Comparison of ENCODE assay signal across 8 mouse cellular contexts in genomic region chr2:165493587-165494210, GRCm38 (mm10). TPM values are rescaled to one million over a fixed set of nuclear protein-coding genes. Genes with fewer than 3 reads are reported as not detected.
DNase-seq lines count a peak whose midpoint lies in the region; ATAC-seq lines count a peak whose summit lies in the region.

No protein-coding gene starts in this region.

- peak overlapping the region; percentile 84 for H3K9ac ChIP-seq in hindbrain, embryonic 11.5 days (ENCODE audit: low read depth, low read length)
- peak overlapping the region; percentile 83 for H3K9ac ChIP-seq in neural tube, embryonic 12.5 days

- H3K4me2 ChIP-seq in hindbrain, embryonic 11.5 days (replicated peaks; ENCODE audit: low read depth, low read length): peak overlapping the region; percentile 75
- peak overlapping the region; percentile 81 for H3K4me2 ChIP-seq in neural tube, embryonic 12.5 days (replicated peaks)

- no peaks in the 10 kb centered on the region for H3K27me3 ChIP-seq in hindbrain, embryonic 11.5 days (ENCODE audit: control insufficient read depth, insufficient read depth, low read length)
- peaks cover 4% of the 10 kb centered on the region; the same call in 1 of the 2 replicates for H3K27me3 ChIP-seq in limb, embryonic 10.5 days (ENCODE audit: low read depth, poor library complexity, severe bottlenecking)
- H3K27me3 ChIP-seq in neural tube, embryonic 12.5 days (replicated peaks): no peaks in the 10 kb centered on the region

- H3K4me1 ChIP-seq in hindbrain, embryonic 11.5 days (replicated peaks; ENCODE audit: control insufficient read depth, insufficient read depth, low read length): no peaks in the 10 kb centered on the region; the same call in 1 of the 2 replicates
- H3K4me1 ChIP-seq in limb, embryonic 10.5 days: peaks cover 19% of the 10 kb centered on the region
- peaks cover 23% of the 10 kb centered on the region for H3K4me1 ChIP-seq in neural tube, embryonic 12.5 days

- H3K9me3 ChIP-seq in hindbrain, embryonic 11.5 days (ENCODE audit: control insufficient read depth, low read length): no peaks in the 10 kb centered on the region
- H3K9me3 ChIP-seq in limb, embryonic 10.5 days (replicated peaks): no peaks in the 10 kb centered on the region
- H3K9me3 ChIP-seq in neural tube, embryonic 12.5 days: no peaks in the 10 kb centered on the region

- peak overlapping the region; percentile 87 for H3K27ac ChIP-seq in hindbrain, embryonic 11.5 days (ENCODE audit: low read depth, low read length)
- H3K27ac ChIP-seq in limb, embryonic 10.5 days: peak overlapping the region; percentile 85
- peak overlapping the region; percentile 64 for H3K27ac ChIP-seq in neural tube, embryonic 12.5 days

- DNase-seq in cerebellum, adult 11-12 months: peak; percentile 52
- DNase-seq in embryo, embryonic 10.5 days (ENCODE audit: low spot score): peak; percentile 77
- peak; percentile 74 for DNase-seq in hindbrain, embryonic 11.5 days (ENCODE audit: low spot score)
- no peak for DNase-seq in limb, embryonic 10.5 days (ENCODE audit: low spot score)
- no peak for DNase-seq in spleen, postnatal 36 days (ENCODE audit: low spot score in 2 of 2)

- WGBS in hindbrain, embryonic 11.5 days: 13% methylated on average over 17 of the region's 17 CpGs
- 33% methylated on average over 17 of the region's 17 CpGs for WGBS in limb, embryonic 10.5 days
- 11% methylated on average over 17 of the region's 17 CpGs for WGBS in neural tube, embryonic 12.5 days

- H3K36me3 ChIP-seq in hindbrain, embryonic 11.5 days (ENCODE audit: control insufficient read depth, insufficient read depth, low read length): no peaks in the 10 kb centered on the region
- H3K36me3 ChIP-seq in limb, embryonic 10.5 days: peaks cover 25% of the 10 kb centered on the region
- H3K36me3 ChIP-seq in neural tube, embryonic 12.5 days: peaks cover 22% of the 10 kb centered on the region

- peak overlapping the region; percentile 73 for H3K4me3 ChIP-seq in hindbrain, embryonic 11.5 days (ENCODE audit: low read depth, low read length)
- peak overlapping the region; percentile 76 for H3K4me3 ChIP-seq in limb, embryonic 10.5 days
- peak overlapping the region; percentile 78 for H3K4me3 ChIP-seq in neural tube, embryonic 12.5 days

- no peak for ATAC-seq in cerebellum, adult (ENCODE audit: insufficient number of reproducible peaks, low FRiP score, low TSS enrichment)
- peak; percentile 21 for ATAC-seq in CD4-positive, CD25-positive, alpha-beta regulatory T cell, adult 4 months
- ATAC-seq in hindbrain, embryonic 11.5 days (ENCODE audit: low FRiP score): peak; percentile 71
- ATAC-seq in neural tube, embryonic 12.5 days (ENCODE audit: low FRiP score, low read depth): peak; percentile 73

RNA-seq across cellular contexts. Expression of gene Trp53rka, which starts 0.6 kb away (rescaled TPM):
- polyA plus RNA-seq in CD4-positive, CD25-positive, alpha-beta regulatory T cell, adult 4 months (2017; shearing (Covaris generic)): 1 to 10 TPM; 4.1 to 4.7 TPM
- polyA plus RNA-seq in hindbrain, embryonic 11.5 days (2014; fragmentation: Nextera tagmentation; extraction: Ambion mirVana): 51.3 and 53.5 TPM in 2 replicates
- 55.9 and 56.1 TPM in 2 replicates for polyA plus RNA-seq in limb, embryonic 10.5 days (2016; fragmentation: Nextera tagmentation; extraction: Ambion mirVana)
- polyA plus RNA-seq in neural tube, embryonic 12.5 days (2016; fragmentation: Nextera tagmentation; extraction: Ambion mirVana): 47.5 and 48.4 TPM in 2 replicates

RNA-seq across cellular contexts. Expression of gene Slc2a10, which starts 9.9 kb away (rescaled TPM):
- not detected for polyA plus RNA-seq in CD4-positive, CD25-positive, alpha-beta regulatory T cell, adult 4 months (2017; shearing (Covaris generic))
- 2.3 and 3.2 TPM in 2 replicates for polyA plus RNA-seq in hindbrain, embryonic 11.5 days (2014; fragmentation: Nextera tagmentation; extraction: Ambion mirVana)
- polyA plus RNA-seq in limb, embryonic 10.5 days (2016; fragmentation: Nextera tagmentation; extraction: Ambion mirVana): 3.0 and 4.6 TPM in 2 replicates
- polyA plus RNA-seq in neural tube, embryonic 12.5 days (2016; fragmentation: Nextera tagmentation; extraction: Ambion mirVana): 4.7 and 5.3 TPM in 2 replicates

RNA-seq across cellular contexts. Expression of gene Slc13a3, which starts 20.7 kb away (rescaled TPM):
- polyA plus RNA-seq in CD4-positive, CD25-positive, alpha-beta regulatory T cell, adult 4 months (2017; shearing (Covaris generic)): under 1 TPM in 1 of 2 experiments, not detected in 1; 0.32 TPM
- 0.14 and 0.17 TPM in 2 replicates for polyA plus RNA-seq in hindbrain, embryonic 11.5 days (2014; fragmentation: Nextera tagmentation; extraction: Ambion mirVana)
- 0.24 TPM in 1 of 2 replicates, not detected in the other for polyA plus RNA-seq in limb, embryonic 10.5 days (2016; fragmentation: Nextera tagmentation; extraction: Ambion mirVana)
- polyA plus RNA-seq in neural tube, embryonic 12.5 days (2016; fragmentation: Nextera tagmentation; extraction: Ambion mirVana): 0.27 and 0.55 TPM in 2 replicates

Comparison
In these comparisons a context has a peak if more than half of its experiments do, and no peak if none do; other contexts are left out.
1. DNase-seq: peak in cerebellum, adult 11-12 months (single experiment), embryo, embryonic 10.5 days (single experiment) and hindbrain, embryonic 11.5 days (single experiment); none in limb, embryonic 10.5 days (single experiment) and spleen, postnatal 36 days (0 of 2).
2. Peak in every context shown above with its lines, with median percentiles within 50 percentile points of each other: H3K27ac ChIP-seq and H3K4me3 ChIP-seq.